Mouse (Mus musculus) thymus, adult 18-20 months (tissue): ENCODE measurements at regions not wholly inside any gene's neighbourhood (a gene's known extent, or its start where the extent isn't known, plus 50 kb on each side); places are given as distances from the start of the nearest gene placed in this dataset.

Source experiments
- DNase-seq, 2 experiments: peaks; one replicate each; pipeline ENCODE4 v3.0.0; 2022; ENCODE audit warnings: mixed read lengths in 2 of 2

DNA sequence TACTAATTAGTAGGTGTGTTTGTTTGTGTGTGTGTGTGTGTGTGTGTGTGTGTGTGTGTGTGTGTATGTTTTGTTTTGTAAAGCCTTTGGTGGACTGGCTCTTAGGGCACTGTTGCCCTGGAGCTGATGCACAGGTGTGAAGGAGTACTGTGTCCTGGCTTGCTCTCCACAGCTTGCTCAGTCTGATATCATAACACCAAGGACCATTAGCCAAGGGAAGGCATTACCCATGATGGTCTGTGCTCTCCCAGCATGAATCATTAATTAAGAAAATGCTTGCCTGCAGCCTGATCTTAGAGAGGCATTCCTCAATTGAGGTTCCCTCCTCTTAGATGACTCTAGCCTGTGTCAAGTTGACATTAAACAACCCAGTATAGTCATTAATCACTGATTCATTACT is 54.7 kb downstream of the Spry2 start:
- DNase-seq, result no peak

GRCm38 (mm10) chr14:105837533-105837932 is 59.1 kb downstream of the Spry2 start:
- DNase-seq, result no peak

DNA sequence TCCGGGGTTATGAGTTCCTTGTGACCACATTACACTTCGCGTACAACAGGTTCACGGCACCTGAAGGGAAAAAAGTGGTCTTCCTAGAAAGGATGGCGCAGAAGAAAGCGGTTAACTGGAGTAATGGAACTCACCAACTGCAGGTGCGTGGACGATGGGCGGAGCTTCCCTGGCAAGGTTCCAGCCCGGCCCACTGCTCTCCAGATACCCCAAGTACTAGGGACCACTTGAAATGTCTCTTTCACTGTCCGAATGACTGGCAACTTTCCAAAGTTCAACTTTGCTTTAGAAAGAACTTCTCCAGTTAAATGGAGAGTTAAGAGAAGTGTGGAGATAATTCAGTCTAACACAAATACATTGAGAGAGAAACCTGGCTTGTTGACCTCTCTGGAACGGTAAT is 65.9 kb downstream of the Spry2 start:
- DNase-seq, result no peak

GRCm38 (mm10) chr14:105830301-105830700 is 66.3 kb downstream of the Spry2 start:
- DNase-seq, result no peak

- DNase-seq, result no peak
Observed at GRCm38 (mm10) chr14:105823129-105823528, 73.5 kb downstream of the Spry2 start.

GRCm38 (mm10) chr14:105822653-105823052 is 74.0 kb downstream of the Spry2 start:
- no peak for DNase-seq

GRCm38 (mm10) chr14:105819534-105819933 is 77.1 kb downstream of the Spry2 start:
- DNase-seq, result no peak

DNA sequence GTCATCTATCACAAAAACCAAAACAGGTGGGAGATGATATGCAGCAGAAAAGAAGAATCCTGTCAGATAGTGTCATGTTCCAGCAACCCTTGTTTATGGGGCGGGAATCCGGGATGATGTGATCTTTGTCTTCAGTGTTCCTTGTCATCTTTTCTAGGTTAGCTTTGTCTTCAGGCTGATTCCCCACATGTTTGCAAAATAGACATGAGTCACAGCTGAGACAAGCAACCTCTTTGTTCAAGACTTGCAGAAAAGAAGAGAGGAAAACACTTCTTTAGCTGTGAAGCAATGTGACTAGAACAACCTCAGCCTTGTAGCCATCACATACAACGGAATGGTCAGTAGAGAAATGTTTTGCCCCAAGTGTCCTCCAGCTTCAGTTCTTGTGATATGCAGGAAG is 77.8 kb downstream of the Spry2 start:
- DNase-seq, result no peak

DNA sequence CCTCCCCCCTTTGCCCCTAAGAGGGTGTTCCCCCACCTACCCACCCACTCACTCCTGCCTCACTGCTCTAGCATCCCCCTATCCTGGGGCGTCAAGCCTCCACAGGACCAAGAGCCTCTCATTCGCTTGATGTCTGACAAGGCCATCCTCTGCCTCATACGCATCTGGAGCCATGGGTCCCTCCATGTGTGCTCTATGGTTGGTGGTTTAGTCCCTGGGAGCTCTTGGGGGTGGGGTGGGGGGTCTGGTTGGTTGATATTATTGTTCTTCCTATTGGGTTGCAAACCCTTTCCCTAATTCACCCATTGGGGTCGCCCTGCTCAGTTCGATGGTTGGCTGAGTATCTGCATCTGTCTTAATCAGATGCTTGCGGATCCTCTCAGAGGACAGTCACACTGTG is 79.1 kb downstream of the Spry2 start:
- DNase-seq, result no peak

GRCm38 (mm10) chr14:105815827-105816226 is 80.8 kb downstream of the Spry2 start:
- no peak for DNase-seq

- DNase-seq, result no peak
Observed at GRCm38 (mm10) chr14:105815281-105815680, 81.3 kb downstream of the Spry2 start.

DNA sequence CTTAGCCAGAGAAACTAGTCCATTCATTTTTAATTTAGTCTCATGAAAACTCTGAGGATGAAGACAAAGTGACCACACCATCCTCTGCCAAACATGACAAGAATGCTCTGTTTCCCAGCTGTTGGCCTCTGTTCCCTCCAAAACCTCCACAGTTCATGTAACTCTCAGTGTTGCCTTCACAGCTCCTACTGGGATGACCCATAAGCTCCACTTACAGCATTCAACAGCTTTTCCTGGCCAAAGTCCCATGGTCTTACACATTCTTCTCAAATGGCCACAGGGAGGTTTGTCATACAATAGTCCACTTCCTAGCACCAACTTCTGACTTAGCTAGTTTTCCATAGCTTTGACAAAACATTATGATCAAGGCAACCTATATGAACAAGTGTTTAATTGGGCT is 83.0 kb downstream of the Spry2 start:
- no peak for DNase-seq

GRCm38 (mm10) chr14:105813097-105813496 is 83.5 kb downstream of the Spry2 start:
- no peak for DNase-seq

GRCm38 (mm10) chr14:105805762-105806161 is 90.9 kb downstream of the Spry2 start:
- no peak for DNase-seq

DNA sequence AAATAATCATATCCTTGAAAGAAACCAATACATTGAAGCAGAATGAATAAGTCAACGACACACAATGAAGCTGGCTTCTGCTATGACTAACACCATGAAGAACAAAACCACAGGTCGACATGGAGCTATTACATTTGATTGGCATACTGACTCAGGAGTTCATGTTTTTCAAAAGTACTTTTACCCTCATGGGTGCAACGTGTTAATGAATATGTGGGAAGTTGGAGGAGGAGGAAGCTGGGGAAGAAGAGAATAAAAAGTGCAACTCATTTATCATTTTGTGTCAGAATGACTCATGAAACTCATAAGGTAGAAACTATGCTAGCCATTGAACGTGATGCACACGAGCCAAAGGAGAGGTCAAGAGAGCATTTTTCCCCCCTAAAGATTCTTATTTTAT is 91.3 kb downstream of the Spry2 start:
- no peak for DNase-seq

- DNase-seq, result no peak
Observed at GRCm38 (mm10) chr14:105804761-105805160, 91.9 kb downstream of the Spry2 start.

DNA sequence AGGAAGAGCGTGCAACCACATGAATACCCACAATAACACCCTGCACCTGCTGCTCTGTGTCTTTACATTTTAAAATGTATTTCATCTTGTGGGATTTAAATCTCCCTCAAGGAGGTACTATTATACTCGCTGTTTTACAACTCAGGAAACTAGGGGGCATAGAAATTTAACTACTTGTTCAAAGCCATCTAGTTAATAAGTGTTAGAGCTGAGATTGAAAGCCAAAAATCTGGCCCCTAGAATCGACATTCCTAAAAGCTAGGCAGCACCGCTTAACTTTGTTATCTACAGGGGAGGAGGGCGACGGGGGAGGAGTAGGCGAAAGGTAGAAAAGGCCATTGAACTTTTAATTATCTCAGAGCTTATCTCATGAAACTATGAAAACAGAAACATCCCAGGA is 93.3 kb downstream of the Spry2 start:
- no peak for DNase-seq

GRCm38 (mm10) chr14:105802529-105803280 is 93.9 kb downstream of the Spry2 start:
- DNase-seq, result peak in 1 of 2 experiments; percentile 5

DNA sequence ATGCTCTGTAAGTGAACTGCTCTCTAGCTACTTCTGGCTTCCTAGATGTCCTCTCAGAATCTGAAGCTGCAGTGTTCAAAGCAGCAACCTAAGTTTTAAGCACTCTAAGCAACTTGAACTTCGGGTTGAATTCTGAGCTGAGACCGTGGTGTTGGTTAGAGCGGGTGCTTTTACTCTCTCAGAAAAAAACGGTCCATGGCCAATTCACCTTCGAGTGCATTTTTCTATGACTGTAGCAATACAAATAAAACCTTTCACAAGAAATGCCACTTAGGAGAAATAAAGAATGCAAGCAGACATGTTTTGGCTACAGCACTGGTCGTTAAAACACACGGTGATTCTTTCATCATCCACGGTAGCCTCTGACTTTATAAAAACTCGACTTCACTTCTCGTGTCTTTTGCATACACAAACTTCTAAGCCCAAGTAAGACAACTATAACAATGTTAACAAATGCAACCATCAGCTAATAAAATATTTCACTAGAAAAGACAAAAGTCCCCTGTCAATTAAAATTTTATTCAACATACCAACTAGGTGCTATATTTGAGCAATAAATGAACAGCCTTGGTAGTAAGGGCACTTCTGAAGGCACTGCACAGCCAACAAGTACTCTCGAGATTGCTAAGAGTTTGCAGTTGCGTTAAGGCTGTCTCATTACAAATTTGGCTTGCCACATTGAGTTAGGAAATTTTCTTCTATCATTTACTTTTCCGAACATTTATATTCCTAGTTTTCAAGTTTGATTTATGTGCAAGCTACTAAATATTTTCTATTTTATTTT is 96.3 kb downstream of the Spry2 start:
- DNase-seq, result no peak

DNA sequence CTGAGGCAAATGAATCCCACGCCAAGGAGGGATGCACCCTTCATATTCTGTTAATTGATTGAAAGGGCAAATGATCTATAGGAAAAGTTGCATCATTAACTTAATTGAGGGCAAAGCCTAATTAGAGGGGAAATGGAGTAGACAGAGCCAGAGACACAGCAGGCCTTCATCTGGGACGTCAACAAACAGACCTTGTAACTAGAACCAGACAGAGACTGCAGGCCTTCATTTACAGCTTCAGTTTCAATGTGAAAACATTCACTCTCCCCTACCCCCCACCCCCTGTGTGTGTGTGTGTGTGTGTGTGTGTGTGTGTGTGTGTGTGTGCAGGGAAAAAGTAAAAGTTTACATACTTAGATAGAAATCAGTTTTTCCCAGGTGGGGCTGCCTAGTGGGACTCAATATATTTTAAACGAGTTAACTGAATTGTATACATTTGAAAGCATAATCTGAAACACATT is 97.2 kb downstream of the Spry2 start:
- DNase-seq, result no peak

DNA sequence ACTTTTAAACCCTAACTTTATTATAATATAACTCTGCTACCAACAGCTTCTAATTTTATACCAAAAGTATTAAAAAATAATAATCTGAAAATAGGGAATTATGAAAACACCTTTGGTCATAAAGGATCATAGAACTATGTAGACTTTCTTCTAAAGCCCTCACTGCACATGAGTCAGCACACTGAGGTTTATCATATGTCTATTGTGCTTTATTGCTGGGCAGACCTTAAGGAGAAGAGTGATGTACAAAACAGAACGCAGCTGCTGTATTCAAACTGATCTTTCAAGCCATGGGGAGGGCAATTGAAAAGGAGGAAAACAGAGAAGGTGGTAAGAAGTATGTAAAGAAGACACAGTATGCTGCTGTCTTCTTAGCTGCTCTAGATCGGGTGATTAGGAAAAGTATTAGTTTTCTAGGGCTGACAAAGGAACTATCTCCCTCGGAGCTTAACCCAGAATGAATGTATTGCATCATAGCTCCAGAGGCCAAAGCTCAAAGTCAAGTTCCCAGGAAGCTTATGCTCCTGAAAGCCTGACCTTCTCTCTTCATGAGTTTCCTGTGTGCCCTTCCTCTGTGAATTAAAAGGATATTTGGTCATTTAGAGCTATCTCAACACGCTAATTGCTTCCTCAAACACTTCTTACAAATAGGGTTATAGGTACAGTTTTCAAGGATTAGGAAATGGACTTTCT is 103.5 kb downstream of the Spry2 start:
- DNase-seq, result no peak

DNA sequence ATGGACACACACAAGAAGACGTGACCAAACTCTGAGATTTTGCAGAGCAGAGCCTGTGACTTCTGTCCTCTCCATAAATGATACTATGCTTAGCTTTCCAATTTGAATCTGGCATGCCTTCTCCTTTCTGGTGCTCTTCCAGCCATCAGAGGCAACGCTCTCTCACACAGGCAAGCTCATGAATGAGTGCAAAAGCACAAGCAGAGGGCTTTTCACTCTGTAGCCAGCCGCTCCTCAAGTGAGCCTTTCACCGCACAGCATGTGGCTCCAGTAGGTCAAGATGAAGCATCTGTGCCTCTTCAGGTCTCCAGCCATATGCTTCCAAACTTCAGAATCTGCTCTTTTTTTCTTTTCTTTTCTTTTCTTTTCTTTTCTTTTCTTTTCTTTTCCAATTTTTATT is 106.2 kb downstream of the Spry2 start:
- DNase-seq, result no peak

DNA sequence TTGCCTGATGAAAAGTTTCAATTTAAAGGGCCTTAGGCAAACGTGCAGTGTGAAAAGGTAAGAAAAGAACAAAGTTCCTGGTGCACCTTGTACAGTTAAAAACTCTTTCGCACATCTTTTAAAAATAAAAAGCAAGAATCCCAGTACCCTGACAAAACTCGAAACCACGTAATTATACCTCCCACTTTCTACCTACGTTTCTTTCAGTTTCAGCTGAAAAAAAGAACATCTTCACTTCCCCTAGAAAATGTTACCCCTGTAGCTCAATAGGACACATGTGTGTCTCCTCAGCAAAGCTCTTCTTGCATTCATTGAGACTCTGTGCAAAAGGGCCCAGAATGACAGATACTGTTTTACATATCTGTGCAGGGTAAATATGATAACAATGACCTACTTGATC is 113.2 kb downstream of the Spry2 start:
- DNase-seq, result no peak

DNA sequence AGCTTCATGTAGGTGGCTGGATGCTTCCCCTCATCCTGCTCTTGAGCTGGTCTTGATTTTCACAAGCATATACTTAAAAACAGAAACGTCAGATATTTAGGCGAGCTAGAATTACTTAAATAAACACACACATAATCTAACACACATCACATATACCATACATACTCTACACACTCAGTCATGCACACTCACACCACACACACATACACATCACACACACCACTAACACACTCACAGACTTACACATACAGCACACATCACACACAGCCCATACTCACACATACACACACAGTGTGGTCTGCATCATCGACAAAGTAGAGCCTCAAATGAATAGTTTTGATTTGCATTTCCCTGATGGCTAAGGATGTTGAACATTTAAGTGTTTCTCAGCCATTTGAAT is 116.9 kb downstream of the Spry2 start:
- DNase-seq, result no peak
